Mouse (Mus musculus) kidney, embryonic 14.5 days (tissue): ENCODE measurements around the gene Olfml2b. TPM values are rescaled to one million over a fixed set of nuclear protein-coding genes. Genes with fewer than 3 reads are reported as not detected.

Experiments used
- ATAC-seq: fragments of 200-750 bp; cut with Nextera tagmentation; 2 replicates; pipeline ENCODE4 v1.8.0; 2017; ENCODE audit warnings: moderate number of reproducible peaks, mild to moderate bottlenecking, moderate TSS enrichment, moderate library complexity; ENCODE audit not compliant: low FRiP score, low TSS enrichment
- H3K27ac ChIP-seq: fragments of 300-500 bp; sonication (generic); 2 replicates; pipeline ENCODE4 v1.5.1; 2014; ENCODE audit warnings: low read depth, mild to moderate bottlenecking, low read length, moderate library complexity, mixed read lengths
- H3K27me3 ChIP-seq: fragments of 300-500 bp; sonication (generic); 2 replicates; pipeline ENCODE4 v1.6.1; 2014; ENCODE audit warnings: mild to moderate bottlenecking, low read length; ENCODE audit not compliant: control insufficient read depth, insufficient read depth
- H3K36me3 ChIP-seq: fragments of 300-500 bp; sonication (generic); 2 replicates; pipeline ENCODE4 v1.6.1; 2014; ENCODE audit warnings: low read length, mixed read lengths; ENCODE audit not compliant: control insufficient read depth, insufficient read depth
- H3K4me1 ChIP-seq: fragments of 300-500 bp; sonication (generic); 2 replicates; pipeline ENCODE4 v1.6.1; 2014; ENCODE audit warnings: low read length, mixed read lengths; ENCODE audit not compliant: control insufficient read depth, insufficient read depth
- H3K4me2 ChIP-seq: fragments of 300-500 bp; sonication (generic); replicated peaks from 2 replicates; pipeline ENCODE4 v1.6.1; 2014; ENCODE audit warnings: low read depth, mild to moderate bottlenecking, low read length
- H3K4me3 ChIP-seq: fragments of 300-500 bp; sonication (generic); 2 replicates; pipeline ENCODE4 v1.5.1; 2014; ENCODE audit warnings: mild to moderate bottlenecking, low read length
- H3K9ac ChIP-seq: fragments of 300-500 bp; sonication (generic); 2 replicates; pipeline ENCODE4 v1.6.1; 2014; ENCODE audit warnings: low read depth, mild to moderate bottlenecking, low read length, moderate library complexity
- H3K9me3 ChIP-seq: fragments of 300-500 bp; sonication (generic); 2 replicates; pipeline ENCODE4 v1.6.1; 2016; ENCODE audit warnings: low read length; ENCODE audit not compliant: control insufficient read depth
- WGBS: fragments of 180-500 bp; shearing (Covaris S2); extraction: QIAGEN DNeasy Blood & Tissue Kit; methylation state at CpG from one replicate; pipeline ENCODE4 v1.1.7; 2014; 5-methylcytosine and 5-hydroxymethylcytosine counted together
- polyA plus RNA-seq: library from polyadenylated mRNA; unstranded; fragments of >200 nt; fragmentation: Nextera tagmentation; extraction: Ambion mirVana; gene quantifications from 2 replicates; pipeline ENCODE4 v1.2.1, GENCODE M21; 2014

The Olfml2b gene
- polyA plus RNA-seq, 1 experiment from 2014 or later: 6.0 TPM

DNA sequence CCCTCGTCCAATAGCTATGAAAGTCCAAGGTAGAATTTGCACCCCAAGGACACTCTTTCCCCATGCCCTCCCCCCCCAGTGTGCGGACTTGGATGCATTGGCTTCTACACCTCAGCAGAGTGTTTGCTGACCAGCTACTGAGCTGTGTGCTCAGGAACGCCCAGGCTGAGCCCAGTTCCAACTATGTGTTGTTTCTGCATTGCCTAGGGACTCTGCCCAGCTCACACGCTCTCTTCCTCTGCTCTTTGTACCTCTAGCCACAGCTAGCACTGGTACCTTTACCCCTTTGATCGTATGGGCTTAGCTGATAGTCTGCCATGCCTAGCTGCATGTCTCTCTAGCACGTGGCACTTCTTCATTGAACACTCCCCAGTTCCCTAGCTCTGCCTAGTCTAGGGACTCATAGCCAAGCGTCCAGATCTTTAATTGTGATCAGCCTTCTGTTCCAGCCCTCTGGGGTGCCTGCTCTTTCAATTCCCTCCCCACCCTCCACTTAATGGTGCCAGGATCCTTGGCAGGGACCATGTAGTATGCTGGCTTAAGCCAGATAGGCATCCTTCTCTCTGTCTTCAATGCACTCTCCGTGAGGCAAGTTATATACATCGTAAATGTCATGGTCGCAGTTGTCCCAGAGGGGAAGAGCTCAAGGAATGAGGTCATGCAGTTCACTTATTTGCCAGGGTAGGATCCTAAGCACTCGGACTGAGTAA lies 12.3 kb downstream of the Olfml2b start:
- Histone ChIP-seq H3K27me3 (no peaks in the 10 kb centered on the region), H3K4me1 (0 out of 2 replicates have a peak, but pooled peaks cover 2% of the 10 kb centered on the region), H3K27ac (no peak overlapping the region), H3K4me3 (no peak overlapping the region), H3K9me3 (no peaks in the 10 kb centered on the region), H3K4me2 (no peak overlapping the region), H3K9ac (no peak overlapping the region), H3K36me3 (no peaks in the 10 kb centered on the region)
- WGBS: 71% methylated on average over 11 of the region's 11 CpGs
- ATAC-seq: no peak

DNA sequence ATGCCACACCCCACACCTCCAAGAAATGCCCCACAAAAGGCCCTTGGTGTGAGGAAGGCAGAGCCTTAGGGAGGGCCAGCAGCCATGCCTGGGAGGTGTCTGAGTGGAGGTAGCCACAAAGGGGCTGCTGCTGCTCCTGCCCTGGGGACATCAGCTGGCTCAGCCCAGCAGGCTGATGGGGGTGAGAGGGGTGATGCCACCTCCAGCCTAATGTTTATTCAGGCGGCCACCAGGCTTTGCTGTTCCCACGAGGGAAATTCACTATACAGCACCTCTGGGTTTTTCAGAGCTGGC lies 12.8 kb downstream of the Olfml2b start:
- H3K9me3 ChIP-seq: no peaks in the 10 kb centered on the region
- WGBS: 28% methylated on average over 2 of the region's 2 CpGs
- no peak for ATAC-seq
- no peak overlapping the region for H3K4me3 ChIP-seq
- H3K4me2 ChIP-seq: no peak overlapping the region
- H3K36me3 ChIP-seq: no peaks in the 10 kb centered on the region
- H3K27me3 ChIP-seq: no peaks in the 10 kb centered on the region
- 0 out of 2 replicates have a peak, but pooled peaks cover 2% of the 10 kb centered on the region for H3K4me1 ChIP-seq
- H3K27ac ChIP-seq: no peak overlapping the region
- H3K9ac ChIP-seq: no peak overlapping the region

DNA sequence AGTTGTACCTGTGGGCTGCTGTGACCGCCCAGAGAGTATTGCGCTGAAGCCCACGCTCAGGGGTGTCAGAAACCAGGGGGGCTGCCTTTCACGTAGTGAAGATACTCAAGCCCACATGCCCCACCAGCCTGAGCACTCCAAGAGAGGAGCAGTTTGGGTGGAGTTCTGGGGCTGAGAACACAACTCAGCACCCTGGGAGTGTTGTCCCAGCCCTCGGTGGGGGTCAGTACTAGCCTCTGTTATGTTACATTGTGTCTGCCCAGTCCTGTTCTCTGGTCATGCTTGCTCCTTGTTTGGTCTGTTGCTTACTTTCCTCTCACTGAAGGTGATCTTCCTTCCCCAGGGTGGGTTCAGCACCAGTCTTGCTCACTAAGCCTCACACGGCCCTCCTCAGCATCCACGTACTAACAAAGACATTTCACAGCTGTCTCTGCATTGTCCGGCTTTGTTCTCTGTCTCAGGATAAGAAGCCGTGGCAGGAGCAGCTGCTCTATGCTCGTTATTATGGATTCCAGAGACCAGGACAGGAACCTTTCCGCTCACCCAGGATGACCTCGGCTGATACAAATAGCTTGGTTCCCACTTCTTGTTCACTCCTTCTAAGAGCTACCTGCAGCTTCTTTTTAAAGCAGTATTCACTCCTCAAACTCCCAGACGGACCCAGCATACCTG lies 13.4 kb downstream of the Olfml2b start:
- Histone ChIP-seq H3K4me1 (no peaks in the 10 kb centered on the region), H3K9me3 (no peaks in the 10 kb centered on the region), H3K36me3 (no peaks in the 10 kb centered on the region), H3K4me2 (no peak overlapping the region), H3K9ac (no peak overlapping the region), H3K27me3 (no peaks in the 10 kb centered on the region), H3K4me3 (no peak overlapping the region), H3K27ac (no peak overlapping the region)
- 59% methylated on average over 13 of the region's 13 CpGs for WGBS
- ATAC-seq: no peak

DNA sequence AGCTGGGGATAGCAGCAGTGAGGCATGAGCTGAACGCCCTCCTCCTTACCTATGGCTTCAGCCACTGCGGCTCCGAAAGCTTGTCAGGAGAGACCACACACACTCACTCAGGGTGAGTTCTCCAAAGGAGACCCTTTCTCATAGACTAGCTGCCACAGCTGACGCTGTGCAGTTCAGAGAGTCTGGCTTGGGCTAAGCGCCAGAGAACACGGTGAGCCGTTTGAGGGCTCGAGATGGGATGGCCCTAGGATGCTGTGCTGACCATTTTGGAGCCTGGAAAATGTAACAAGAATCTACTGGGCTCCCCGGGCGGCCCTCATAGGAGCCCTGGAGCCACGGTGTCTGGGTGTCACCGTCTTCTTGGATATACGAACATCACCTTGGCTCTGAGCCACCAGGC lies 14.9 kb downstream of the Olfml2b start:
- Histone ChIP-seq H3K9ac (no peak overlapping the region), H3K27me3 (no peaks in the 10 kb centered on the region), H3K27ac (no peak overlapping the region), H3K9me3 (no peaks in the 10 kb centered on the region), H3K4me1 (no peaks in the 10 kb centered on the region), H3K36me3 (no peaks in the 10 kb centered on the region), H3K4me2 (no peak overlapping the region), H3K4me3 (no peak overlapping the region)
- no peak for ATAC-seq
- WGBS: 83% methylated on average over 13 of the region's 13 CpGs

DNA sequence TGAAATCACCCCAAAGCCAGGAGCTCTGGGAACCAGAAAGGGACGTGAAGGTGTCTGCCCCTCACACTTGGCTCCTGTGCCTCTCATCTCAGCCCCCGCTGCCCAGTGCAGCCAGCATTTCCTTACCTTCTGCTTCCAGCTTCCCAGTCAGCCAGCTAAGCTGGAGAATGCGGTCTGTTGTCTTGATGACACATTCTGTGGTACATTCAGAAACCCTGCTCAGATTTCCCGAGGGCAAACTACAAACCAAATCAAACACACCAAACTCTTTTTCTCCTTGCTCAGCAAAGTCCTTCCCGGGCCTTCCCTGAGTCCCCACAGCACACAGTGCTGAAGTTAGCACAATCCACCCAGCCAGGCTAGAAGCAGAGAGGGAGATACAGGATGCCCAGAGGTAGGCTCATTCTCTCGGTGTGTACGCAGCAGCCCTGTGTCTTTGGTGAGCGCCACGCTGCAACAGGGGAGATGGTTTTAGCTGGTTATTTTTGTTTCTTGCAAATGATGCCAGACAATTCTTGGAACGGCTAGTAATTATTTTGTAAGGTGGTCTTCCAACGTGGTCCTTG lies 20.4 kb downstream of the Olfml2b start:
- WGBS: 86% methylated on average over 11 of the region's 11 CpGs
- no peak for ATAC-seq
- no peak overlapping the region for H3K27ac ChIP-seq
- H3K36me3 ChIP-seq: no peaks in the 10 kb centered on the region
- no peaks in the 10 kb centered on the region for H3K9me3 ChIP-seq
- no peak overlapping the region for H3K4me3 ChIP-seq
- no peaks in the 10 kb centered on the region for H3K4me1 ChIP-seq
- no peak overlapping the region for H3K9ac ChIP-seq
- H3K4me2 ChIP-seq: no peak overlapping the region
- H3K27me3 ChIP-seq: no peaks in the 10 kb centered on the region

DNA sequence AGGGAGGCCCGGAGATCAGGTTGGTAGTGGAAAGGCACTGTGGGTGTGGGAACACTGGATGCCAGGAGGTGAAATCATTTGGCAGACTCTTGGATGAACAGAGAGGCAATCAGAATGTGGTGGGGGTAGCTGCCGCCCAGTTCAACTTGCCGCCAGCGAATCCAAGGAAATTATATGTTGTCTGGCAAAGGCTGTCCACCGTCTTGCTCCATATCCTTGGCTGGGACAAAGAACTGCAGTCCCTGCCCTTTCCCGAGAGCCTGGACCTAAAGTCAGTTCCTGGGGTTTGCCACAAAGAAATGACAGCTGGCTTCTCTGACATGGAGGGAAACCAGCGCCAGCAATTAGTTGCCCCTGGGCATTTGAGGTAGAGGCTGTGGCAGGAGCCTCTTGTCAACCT lies 20.9 kb downstream of the Olfml2b start:
- no peak for ATAC-seq
- Histone ChIP-seq H3K4me2 (no peak overlapping the region), H3K9me3 (no peaks in the 10 kb centered on the region), H3K9ac (no peak overlapping the region), H3K4me3 (no peak overlapping the region), H3K4me1 (no peaks in the 10 kb centered on the region), H3K27me3 (no peaks in the 10 kb centered on the region), H3K27ac (no peak overlapping the region), H3K36me3 (no peaks in the 10 kb centered on the region)
- WGBS: 92% methylated on average over 7 of the region's 7 CpGs

DNA sequence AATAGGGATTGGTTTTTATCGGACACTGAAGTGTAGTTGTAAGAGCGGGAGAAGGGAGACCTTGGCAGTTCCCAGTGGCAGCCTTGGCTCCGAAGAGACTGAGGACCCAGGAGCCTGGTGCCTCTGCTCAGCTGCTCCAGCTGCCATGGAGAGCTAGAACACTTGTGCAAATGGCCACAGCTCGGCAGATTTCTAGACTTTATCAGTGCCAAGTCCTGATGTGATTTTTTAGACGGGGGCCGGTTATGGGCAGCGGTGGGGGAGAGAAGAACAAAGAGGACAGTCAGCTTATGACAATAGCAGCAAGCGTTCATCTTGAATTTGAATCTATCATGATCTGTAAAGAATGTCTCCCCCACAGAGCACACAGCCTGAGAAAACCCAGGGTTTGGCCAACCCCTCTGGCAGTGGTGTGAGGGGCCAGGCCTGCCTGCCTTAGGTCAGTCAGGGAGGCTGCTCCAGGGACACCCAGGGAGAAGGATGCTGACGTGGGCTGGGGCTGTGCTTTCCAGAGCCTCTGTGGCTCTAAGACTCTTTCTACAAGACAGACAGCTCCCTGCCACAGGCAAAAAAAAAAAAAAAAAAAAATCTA lies 29.9 kb downstream of the Olfml2b start:
- H3K27ac ChIP-seq: no peak overlapping the region
- no peak overlapping the region for H3K4me2 ChIP-seq
- H3K9ac ChIP-seq: no peak overlapping the region
- no peaks in the 10 kb centered on the region for H3K9me3 ChIP-seq
- H3K27me3 ChIP-seq: no peaks in the 10 kb centered on the region
- no peak overlapping the region for H3K4me3 ChIP-seq
- H3K4me1 ChIP-seq: no peaks in the 10 kb centered on the region
- H3K36me3 ChIP-seq: no peaks in the 10 kb centered on the region
- 85% methylated on average over 9 of the region's 9 CpGs for WGBS
- no peak for ATAC-seq

DNA sequence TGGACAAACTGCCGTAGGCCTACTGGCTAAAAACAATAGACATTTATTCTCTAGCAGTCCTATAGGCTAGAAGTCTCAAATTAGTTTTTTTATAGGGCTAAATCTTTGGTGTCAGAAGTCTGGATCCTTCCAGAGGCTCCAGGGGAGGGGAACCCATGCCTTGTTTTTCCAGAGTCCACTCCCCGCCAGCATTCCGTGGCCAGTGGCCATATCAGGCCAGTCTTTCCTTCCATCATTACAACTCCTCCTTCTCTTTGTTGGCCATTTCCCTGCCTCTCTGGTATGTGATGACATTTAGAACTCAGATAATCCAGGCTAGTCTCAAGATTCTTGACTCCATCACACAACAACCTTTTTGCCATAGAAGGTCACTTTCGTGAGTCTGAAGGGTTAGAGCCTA lies 33.3 kb downstream of the Olfml2b start:
- no peaks in the 10 kb centered on the region for H3K9me3 ChIP-seq
- H3K4me2 ChIP-seq: no peak overlapping the region
- no peak overlapping the region for H3K4me3 ChIP-seq
- WGBS: 80% methylated on average over 4 of the region's 4 CpGs
- H3K36me3 ChIP-seq: no peaks in the 10 kb centered on the region
- no peaks in the 10 kb centered on the region for H3K4me1 ChIP-seq
- no peak overlapping the region for H3K27ac ChIP-seq
- no peak for ATAC-seq
- H3K9ac ChIP-seq: no peak overlapping the region
- H3K27me3 ChIP-seq: no peaks in the 10 kb centered on the region

DNA sequence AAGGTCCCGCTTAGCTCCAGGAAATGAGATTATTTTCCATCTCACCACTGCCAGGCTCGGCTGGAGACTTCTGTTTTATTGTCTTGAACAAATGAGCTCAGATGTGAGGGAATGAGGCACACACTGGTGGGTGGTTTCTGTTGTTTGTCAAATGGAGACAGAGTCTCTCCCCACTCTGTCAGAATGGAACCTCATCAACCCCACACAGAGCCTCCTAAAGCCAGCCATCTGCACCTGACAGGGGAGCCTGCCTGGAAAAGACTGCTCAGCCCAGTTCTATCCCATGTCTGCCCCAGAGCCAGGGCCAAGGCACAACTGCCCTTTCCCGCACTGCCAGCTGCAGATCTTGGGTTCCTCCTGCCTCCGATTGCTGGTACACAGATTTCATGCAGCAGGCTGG lies 34.5 kb downstream of the Olfml2b start:
- no peak overlapping the region for H3K4me2 ChIP-seq
- no peak overlapping the region for H3K9ac ChIP-seq
- WGBS: 63% methylated on average over 4 of the region's 4 CpGs
- H3K4me1 ChIP-seq: no peaks in the 10 kb centered on the region
- ATAC-seq: no peak
- no peak overlapping the region for H3K4me3 ChIP-seq
- no peak overlapping the region for H3K27ac ChIP-seq
- H3K9me3 ChIP-seq: no peaks in the 10 kb centered on the region
- H3K27me3 ChIP-seq: no peaks in the 10 kb centered on the region
- H3K36me3 ChIP-seq: no peaks in the 10 kb centered on the region
